Mouse (Mus musculus) spleen, adult 18-20 months (tissue): Measurements from ENCODE around the gene Pknox1.
"Not testable (repeated sequence)": the region's sequence is repeated elsewhere in the genome, so short reads cannot be mapped to it uniquely, and the experiment has no call there.

Experiments
- DNase-seq, 2 experiments: peaks; one replicate each; pipeline ENCODE4 v3.0.0; 2022; ENCODE audit warnings: mixed read lengths in 2 of 2

The Pknox1 gene

DNA sequence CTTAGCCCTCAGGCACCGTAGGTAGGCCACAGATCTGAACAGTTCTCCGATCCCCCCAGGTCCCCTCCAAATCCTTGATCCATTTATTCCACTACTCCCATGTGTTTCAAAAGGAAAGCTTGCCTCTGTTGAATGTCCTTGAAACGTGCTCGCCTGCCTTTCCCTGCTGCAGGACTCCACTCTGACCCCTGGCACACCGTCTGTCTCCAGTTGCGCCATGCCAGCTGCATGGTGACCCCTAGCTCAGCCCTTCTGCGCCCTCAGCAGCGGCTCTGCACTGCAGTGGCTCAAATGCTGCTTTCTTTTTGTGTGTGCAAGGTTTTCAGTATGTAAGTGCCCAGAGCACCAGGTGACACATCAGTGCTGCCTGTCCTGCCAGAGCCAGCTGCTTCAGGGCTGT lies 34.1 kb downstream of the Pknox1 start:
- no peak for DNase-seq

DNA sequence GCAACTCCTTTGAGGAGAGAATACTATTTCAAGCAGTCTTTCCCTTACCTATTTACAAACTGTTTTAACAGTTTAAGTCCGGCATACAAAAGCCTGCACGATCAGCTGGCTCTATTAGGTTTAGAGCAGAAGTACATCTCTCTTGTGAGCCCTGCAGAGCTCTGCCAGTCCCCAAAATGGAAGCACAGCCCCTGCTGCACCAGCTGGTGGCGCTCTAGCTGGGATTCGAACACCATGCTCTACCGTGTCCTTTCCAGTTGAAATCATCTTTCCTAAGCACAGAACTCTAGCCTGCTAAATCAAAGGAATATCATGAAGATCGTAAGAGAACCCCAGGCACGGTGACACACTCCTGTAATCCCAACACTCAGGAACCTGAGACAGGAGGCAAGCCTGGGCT lies 41.9 kb downstream of the Pknox1 start:
- no peak for DNase-seq

DNA sequence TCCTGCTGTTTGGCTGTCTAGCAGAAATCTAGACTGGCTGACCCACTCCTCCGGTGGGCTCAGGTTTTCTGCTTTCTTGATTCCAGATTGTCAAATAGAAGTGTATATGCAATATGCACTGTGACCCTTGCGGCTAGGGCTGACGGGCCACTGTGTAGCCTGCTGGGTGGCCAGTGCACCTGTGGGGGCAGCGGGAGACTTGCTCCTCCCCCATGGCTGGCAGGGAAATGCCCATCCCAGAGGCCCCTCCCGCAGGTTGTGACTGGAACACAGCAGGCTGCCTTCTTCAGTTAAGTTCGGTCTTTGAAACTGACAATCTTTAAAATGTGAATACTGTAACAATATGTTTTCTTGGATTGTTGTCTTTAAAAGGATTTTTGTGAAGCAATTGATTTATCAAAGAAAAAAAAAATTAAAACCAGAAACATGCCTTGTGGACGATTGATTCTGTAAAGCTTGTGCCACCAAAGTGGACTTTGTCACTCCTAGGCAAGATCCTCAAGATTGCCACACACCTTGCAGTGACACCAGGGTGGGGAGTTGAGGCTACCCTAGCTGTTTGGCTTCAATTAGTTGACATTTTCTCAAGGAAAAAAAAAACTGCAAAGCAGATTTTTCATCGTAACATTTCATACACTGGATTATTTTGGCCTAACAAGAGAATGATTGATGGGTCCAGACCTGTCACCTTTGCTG lies 42.9 kb downstream of the Pknox1 start:
- no peak for DNase-seq

DNA sequence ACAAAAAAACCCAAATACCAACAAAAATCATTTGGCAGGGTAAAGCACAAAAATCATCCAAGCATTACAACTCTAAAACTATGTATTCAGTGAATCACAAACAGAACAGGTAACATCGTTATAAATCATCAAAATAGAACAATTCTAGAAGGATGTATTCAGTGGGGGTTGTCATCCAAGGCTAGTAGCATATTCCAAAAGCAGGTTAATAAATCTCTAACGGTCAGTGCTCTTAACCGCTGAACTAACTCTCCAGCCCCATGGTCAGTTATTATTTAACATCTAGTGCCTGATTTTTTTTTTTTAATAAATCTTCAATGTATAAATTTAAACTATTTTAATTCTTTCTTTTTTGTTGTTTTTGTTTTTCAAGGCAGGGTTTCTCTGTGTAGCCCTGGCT lies 44.6 kb downstream of the Pknox1 start:
- not testable (repeated sequence) for DNase-seq

DNA sequence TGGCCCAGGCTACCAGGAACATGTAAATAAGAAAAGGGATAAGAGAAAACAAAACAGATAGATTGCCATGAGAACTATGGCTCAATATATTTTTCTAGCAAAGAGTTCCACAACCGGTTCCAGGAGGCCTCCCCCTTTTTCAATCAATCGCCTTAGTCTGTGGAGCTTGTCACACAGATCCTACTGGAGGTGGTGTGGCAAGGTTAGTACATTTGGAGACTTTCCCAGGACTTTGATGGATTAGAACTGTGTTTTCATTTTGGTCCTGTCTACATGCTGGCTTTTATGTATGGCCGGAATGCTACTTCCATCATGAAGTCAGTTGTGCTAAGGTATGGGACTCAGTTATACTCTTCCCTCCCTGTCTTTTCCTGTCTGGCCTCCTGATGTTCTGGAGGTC lies 45.4 kb downstream of the Pknox1 start:
- no peak for DNase-seq

DNA sequence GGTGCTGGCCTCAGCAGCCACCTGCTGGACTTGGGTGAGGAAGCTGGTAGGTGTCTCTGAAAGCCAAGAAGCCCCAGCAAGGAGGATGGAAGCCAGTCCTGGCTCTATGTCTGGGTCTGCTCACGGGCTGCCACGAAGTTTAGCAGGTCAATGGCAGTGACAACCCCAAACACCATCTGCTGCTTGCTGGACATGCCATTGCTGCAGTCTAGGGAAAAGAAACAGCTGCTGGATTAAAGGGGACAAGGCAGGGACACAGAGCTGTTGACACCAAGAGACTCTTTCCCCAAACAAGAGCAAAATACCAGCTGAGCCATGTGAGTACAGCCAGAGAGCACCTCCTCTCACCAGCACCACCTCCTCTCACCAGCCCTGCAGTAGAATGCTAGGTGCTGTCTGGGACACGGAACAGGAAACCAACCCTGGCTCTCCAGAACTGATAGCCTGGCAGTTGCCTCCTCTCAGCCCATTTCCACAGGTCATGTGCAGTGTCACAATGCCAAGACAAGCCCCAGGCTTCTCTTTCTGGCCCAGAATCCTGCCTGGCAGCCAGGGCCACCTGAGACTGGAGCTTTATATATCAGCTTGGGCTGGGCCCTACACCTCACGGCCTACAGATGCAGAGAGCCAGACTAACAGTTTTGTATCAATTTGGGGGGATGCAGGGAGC lies 48.7 kb downstream of the Pknox1 start:
- no peak for DNase-seq

DNA sequence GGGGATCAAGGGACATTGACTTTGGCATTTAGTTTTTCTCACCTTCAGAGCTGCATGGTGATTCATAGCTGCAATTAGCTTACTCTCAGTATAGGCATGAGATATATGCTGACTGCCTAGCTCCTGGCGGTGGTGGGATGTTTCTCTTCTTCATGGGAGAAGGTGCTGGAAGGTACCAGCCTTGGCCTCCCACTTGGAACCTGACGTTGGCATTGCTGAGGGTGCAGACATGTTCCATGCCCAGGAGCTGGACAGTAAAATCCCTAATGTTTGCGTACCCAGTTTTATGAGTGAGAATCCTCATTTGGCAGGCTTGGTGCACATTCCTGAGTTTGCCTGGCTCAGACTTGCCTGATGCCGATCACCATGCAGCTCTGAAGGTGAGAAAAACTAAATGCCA lies 58.6 kb downstream of the Pknox1 start:
- DNase-seq: no peak

DNA sequence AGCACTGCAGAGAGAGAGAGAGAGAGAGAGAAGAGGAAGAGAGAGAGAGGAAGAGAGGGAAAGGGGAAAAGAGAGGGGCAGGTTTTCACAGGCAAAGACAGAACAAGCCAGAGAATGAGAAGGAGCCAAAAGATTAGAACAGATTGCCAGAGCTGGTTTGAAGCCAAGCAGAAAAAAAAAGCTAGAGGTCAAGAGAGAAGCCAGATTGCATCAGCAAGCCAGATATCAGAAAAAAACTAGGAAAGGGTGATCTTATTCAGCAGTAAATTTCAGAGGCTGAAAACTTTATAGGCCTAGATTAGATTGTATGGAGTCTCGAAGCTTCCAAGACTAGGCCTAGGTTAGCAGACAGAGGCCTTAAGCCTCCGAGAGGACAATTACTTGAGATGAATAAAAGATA lies 63.4 kb downstream of the Pknox1 start:
- no peak for DNase-seq

DNA sequence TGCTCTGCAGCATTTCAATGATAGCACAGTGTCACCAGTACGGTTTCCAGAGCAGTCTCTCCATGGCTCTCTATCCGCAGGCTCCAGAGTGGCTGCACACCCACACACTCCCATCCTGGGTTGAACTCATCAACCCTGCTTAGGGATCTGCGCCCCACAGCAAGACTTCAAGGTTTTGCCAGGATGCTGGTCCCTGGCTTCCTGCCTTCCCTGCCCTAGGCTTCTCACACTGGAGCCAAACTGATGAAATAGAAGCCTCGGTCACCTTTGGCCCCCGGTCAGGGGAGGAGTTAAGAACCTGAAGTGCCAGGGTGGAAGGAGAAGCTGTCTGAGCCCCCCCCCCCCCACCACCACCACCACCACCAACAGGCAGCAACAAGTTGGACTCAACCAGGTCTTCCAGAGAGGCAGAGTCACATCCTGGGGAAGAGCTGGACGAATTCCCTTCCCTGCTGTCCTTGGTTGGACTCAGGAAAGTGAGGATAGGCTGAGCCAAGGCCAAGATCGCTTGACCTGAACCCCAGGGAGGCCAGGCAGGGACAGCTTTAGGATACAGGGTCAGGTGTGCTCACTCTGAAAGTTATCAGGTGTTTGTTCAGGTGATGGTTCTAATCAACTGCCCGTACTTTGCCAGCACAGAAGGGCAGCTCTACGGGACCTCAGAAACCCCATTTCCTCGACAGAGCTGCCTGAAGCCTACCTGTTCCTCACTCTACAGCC lies 66.7 kb downstream of the Pknox1 start:
- DNase-seq: no peak

DNA sequence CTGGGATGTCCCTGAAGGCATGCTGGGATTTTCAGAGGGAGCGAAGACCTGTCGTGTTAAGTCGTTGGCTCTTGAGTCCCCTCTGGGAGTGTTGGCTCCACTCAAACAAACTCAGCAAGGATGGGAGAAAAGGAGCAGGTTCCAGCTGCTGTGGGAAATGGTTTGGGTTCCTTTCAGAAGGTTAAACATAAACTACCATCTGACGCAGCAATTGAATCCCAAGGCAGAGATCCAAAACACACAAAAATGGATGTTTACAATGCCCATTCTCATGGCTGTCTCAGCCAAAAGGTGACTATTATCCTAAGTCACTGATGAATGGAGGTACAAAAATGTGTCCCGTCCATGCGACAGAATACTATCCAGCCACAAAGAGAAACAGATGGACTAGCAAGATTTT lies 68.5 kb downstream of the Pknox1 start:
- DNase-seq: no peak

DNA sequence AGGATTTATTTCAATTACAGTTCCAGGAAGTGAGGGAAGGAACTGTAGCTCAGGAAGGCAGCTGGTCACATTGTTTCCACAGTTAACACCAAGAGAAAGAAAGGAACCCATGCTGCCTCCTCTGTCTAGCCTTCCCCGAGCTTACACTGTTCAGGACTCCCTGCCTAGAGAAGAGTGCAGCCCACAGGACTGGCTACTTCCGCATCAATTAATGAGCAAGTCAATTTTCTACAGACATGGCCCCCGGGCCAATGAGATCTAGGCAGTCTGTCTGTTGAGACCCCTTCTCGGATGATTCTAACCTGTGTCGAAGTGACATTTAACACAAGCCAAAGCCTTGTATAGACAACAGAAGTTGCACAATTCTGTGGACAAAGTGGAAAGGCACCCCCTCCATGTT lies 70.4 kb downstream of the Pknox1 start:
- no peak for DNase-seq

DNA sequence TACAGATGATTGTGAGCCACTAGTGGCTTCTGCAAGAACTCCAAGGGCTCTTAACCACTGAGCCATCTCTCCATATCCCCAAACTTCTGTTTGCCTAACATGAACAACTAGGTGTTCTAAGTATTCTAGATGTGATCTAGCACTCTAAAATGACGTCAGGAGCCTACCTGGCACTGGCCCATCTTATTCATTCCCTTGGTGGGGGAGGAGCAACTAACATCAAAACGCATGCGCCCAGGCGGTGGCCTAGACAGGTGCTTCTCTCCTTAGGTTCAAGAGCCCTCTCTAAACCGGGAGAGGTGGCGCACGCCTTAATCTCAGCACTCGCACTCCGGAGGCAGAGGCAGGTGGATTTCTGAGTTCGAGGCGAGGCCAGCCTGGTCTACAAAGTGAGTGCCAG lies 71.2 kb downstream of the Pknox1 start:
- DNase-seq: no peak

DNA sequence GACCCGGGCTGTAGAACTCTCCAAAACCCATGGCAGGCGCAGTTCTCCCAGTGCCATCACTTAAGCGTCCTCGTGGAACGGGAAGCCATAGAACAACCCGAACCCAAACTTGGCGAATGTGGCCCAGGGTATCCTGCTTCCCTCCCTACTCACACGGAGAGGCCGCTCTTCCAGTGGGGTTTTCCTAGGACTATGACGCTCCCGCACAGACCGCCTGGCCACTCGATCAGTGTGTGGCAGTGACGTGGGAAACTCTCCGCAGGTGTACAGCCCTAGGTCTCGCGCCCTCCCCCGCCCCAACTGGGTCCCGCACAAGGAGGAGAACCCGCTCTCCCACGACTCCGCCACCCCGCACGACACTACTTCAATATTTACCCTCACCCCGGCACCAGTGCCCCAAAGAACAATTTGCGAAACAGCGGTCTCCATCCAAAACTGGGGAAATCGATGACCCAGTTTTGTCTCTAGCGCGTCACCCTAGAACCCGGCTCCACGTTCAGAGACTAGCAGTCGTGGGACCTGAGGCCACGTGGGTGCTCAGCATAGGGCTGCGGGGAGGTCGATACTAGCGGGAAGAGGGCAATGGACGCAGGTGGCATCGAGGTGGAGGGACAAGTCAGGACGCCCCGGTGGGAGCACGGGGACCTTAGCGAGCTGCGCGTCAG lies 71.9 kb downstream of the Pknox1 start:
- DNase-seq: no peak

DNA sequence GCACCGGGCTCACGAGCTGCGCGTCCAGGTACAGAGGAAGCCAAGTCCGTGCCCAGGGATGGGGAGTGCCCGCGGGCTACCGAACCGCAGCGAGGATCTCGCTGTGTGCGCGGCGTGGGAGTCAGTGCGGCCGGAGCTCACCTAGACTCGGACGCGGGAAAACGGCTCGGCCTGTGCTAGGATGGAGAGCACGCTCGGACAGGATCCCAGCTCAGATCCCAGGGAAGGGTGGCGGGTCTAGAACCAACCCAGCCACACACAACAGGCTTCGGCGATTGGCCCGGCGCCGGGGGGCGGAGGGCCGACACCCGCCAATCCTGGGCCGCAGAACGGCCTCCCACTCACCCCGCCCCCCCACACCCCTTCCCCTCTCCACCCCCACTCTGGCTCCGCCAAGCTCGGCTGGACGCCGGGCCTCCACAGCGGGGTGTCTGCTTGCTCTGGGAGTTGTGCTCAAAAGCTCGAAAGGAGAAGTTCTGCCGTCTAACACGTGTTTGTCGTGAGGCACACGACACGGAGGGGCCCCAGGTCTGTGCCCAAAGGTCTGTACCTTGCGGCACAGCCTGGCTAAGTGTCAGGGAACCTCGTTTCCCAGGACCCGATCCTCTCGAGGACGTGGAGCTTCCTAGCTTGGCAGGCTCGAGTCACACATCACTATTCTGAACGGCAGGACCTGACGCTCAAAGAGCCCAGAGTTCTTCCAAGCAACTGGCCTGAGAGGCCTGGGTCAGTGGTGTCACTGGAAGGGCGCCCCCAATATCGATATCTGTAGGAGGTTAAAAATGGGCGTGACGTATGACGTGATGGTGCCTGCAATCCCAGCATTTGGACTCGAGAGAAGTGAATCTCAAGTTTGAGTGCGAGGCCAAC lies 72.6 kb downstream of the Pknox1 start, which contains the start of gene Cbs:
Cbs (minus strand) TSS at position 297 of the 870 bp plus-strand sequence.
- DNase-seq: peak; percentile 30 to 32

DNA sequence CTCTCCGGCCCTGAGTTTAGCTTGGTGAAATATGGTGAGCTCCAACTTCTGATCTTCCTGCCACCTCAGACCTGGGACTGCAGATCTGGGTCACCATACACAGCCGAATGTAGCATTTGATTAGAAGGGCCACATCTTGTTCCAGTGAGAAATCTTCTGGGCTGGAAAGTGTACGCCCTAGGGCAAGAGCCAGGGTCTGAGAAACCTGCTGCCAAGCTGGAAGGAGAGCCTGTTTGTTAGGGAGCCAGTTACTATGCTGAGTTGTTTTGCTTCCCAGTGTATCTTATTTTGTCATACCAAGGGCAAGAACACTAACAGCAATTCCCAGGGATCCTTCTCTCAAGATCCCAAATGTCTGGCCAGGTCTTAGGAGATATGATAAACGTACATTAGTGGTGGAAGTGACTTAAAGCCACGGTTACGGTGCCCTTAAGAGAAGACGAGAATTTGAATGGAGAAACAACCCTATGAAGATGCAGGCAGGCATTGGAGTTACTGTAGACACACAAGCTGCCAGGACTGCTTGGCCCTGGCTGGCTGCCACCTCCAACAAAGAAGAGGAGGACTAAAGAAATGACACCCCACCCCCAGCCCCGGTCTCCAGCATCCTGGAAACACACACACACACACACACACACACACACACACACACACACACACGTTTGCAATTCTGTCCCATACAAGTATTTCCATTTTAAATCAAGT lies 73.5 kb downstream of the Pknox1 start:
- DNase-seq: no peak

DNA sequence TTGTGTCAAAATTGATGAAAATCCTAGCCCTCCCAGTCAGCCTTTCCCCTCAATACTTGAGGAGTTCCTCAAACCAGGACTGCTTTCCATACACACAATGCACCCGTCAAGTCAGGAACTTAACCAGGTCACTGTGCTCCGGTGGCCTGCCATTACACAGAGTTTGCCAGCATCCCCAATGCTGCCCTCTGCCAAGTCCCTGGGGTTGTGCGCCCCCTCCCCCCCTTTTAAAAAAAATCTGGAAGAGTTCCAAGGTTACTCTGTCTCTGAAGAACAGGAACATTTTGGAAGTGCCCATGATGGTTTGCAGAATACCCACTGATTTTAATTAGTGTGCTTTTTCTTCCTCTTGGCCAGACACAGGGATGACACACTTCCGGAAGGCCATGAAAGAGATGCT lies 75.1 kb downstream of the Pknox1 start:
- no peak for DNase-seq

DNA sequence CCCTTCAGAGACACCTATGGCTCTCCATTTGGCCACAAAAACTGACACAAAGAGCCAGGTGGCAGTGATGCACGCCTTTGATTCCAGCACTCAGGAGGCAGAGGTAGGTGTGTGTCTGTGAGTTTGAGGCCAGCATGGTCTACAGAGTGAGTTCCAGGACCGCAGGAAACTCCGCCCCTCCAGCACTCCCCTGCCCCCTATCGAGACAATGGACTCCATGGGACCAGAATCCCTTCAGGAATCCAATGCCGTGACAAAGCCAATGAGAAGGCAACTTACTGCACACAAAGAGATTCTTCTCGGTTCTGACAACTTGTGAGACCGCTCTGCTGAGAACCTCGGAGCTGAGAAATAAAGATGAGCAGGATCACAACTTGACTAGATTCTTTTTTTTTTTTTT lies 77.8 kb downstream of the Pknox1 start:
- DNase-seq: no peak

DNA sequence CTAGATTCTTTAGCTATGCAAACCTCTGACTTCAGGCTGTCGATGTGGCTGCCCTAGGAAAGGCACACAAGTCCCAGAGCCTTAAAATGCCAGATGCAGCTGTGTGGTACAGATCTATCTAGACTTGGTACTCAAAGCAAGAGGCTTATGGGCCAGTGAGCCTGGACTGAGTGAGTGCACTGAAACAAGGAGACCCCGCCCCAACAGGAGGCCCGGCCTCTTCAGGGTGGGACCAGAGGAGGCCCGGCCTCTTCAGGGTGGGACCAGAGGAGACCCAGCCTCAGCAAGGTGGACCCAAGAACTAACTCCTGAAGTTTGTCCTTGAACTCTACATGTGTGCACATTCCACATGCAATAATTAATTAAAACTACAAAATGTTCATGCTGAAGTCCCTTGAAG lies 78.4 kb downstream of the Pknox1 start:
- DNase-seq: no peak

DNA sequence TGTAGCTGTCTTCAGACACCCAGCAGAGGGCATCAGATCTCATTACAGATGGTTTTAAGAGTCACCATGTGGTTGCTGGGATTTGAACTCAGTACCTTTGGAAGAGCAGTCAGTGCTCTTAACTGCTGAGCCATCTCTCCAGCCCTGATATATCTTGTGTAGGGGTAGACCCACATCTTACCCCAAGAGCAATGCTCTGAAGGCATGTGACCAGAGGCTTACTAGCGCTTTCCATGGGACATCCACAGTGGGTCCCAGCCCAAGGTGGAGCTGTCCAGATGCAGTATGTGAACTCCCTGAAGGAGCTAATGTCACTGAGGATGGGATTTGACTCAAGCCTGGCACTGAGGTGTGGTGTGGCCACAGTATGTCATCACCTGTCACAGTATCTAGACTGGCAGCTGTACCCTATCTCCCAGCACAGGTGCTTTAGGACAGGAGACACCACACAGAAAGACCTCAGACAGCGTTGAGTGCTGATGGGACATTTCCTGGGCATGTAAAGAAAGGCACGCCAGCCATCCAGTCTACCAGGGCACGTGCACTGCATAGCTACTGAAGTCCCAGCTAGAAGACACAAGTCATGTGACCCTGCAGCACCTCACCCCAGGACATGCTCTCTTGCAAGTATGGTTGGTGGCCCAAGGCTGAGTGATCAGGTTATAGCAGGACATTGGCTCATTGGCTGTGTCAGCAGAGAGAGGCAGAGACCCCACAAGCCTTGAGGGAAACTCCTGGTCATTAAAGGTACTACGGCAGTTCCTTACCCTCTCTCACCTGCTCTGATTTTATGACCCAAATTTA lies 81.9 kb downstream of the Pknox1 start:
- DNase-seq: no peak

DNA sequence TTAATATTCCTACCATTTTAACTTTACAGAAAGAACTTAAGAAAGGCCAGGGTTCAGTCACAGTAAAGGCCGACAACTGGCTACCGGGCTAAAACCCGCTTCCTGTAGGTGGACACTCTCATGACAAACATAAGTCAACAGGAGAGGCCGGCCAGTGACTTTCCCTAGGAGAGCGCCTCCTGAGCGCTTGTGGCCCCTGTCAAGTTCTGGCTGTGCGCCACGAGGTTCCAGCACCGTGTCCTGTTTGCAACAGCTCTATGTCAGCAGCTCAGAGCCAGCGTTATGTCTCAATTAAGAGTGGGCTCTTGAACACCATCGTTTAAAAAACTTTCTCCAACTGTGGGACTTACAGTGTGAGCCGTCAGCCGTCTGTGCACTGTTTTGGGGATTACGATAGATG lies 87.6 kb downstream of the Pknox1 start:
- no peak for DNase-seq

DNA sequence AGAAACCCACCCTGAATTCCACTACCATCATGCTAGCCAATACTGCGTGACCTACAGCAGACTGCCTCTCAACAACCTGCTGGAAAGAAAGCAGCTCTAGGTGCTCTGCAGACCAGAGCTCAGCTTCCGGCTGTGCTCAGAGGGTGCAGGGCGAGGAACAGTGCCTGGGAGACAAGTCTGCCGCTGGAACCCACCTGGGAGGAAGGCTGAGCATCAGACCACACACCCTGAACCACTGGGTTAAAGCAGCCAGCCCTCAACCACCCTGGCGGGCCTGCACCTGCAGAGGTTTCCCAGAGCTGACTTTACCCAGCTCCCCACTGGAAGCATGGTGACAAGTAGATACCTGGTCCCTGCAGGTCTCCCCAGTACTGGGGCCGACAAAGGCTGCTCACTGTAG lies 88.7 kb downstream of the Pknox1 start:
- DNase-seq: no peak
